Mouse (Mus musculus) liver, postnatal 0 days (tissue): Measurements from ENCODE around the gene Drc3. TPM values are rescaled to one million over a fixed set of nuclear protein-coding genes. Genes with fewer than 3 reads are reported as not detected.
"Not testable (repeated sequence)": the region's sequence is repeated elsewhere in the genome, so short reads cannot be mapped to it uniquely, and the experiment has no call there.

Experiments
- ATAC-seq: fragments of 200-750 bp; cut with Nextera tagmentation; 2 replicates; pipeline ENCODE4 v1.8.0; 2017; ENCODE audit warnings: mild to moderate bottlenecking, moderate library complexity
- DNase-seq: peaks from one replicate; pipeline ENCODE4 v3.0.0-alpha.2; 2016
- H3K27ac ChIP-seq: fragments of 300-500 bp; sonication (generic); 2 replicates; pipeline ENCODE4 v1.5.1; 2014; ENCODE audit warnings: antibody characterized with exemption, moderate library complexity, mild to moderate bottlenecking, low read depth
- H3K27me3 ChIP-seq: fragments of 300-500 bp; sonication (generic); 2 replicates; pipeline ENCODE4 v1.6.1; 2014; ENCODE audit warnings: low read length, control low read depth, mixed read lengths; ENCODE audit not compliant: insufficient read depth
- H3K36me3 ChIP-seq: fragments of 300-500 bp; sonication (generic); replicated peaks from 2 replicates; pipeline ENCODE4 v1.6.1; 2014; ENCODE audit warnings: mild to moderate bottlenecking, control low read depth, low read length, moderate library complexity, mixed read lengths; ENCODE audit not compliant: insufficient read depth
- H3K4me1 ChIP-seq: fragments of 300-500 bp; sonication (generic); 2 replicates; pipeline ENCODE4 v1.6.1; 2014; ENCODE audit warnings: antibody characterized with exemption, mild to moderate bottlenecking, control low read depth; ENCODE audit not compliant: insufficient read depth
- H3K4me2 ChIP-seq: fragments of 300-500 bp; sonication (generic); 2 replicates; pipeline ENCODE4 v1.6.1; 2014; ENCODE audit warnings: low read depth, mild to moderate bottlenecking, low read length, moderate library complexity, mixed read lengths
- H3K4me3 ChIP-seq: fragments of 300-500 bp; sonication (generic); 2 replicates; pipeline ENCODE4 v1.5.1; 2014; ENCODE audit warnings: low read depth, low read length
- H3K9ac ChIP-seq: fragments of 300-500 bp; sonication (generic); replicated peaks from 2 replicates; pipeline ENCODE4 v1.6.1; 2014; ENCODE audit warnings: mild to moderate bottlenecking, moderate library complexity
- H3K9me3 ChIP-seq: fragments of 300-500 bp; sonication (generic); 2 replicates; pipeline ENCODE4 v1.6.1; 2016; ENCODE audit warnings: mild to moderate bottlenecking, control low read depth, low read length, mixed read lengths
- CTCF ChIP-seq: sonication (generic); IDR thresholded peaks from 2 replicates; pipeline ENCODE4 v1.5.1; 2016; ENCODE audit warnings: antibody characterized with exemption, low read depth
- EP300 ChIP-seq: IDR thresholded peaks from 2 replicates; pipeline ENCODE4 v1.6.1; 2016; ENCODE audit warnings: antibody characterized with exemption, low read depth, mild to moderate bottlenecking
- WGBS: fragments of 180-500 bp; shearing (Covaris S2); extraction: QIAGEN DNeasy Blood & Tissue Kit; methylation state at CpG from one replicate; pipeline ENCODE4 v1.1.7; 2014; ENCODE audit not compliant: insufficient replicate concordance; 5-methylcytosine and 5-hydroxymethylcytosine counted together
- polyA plus RNA-seq: library from polyadenylated mRNA; unstranded; fragments of >200 nt; fragmentation: Nextera tagmentation; extraction: Ambion mirVana; gene quantifications from 2 replicates; pipeline ENCODE4 v1.2.1, GENCODE M21; 2015

The Drc3 gene
- polyA plus RNA-seq, 1 experiment from 2014 or later, result 0.54 TPM

GRCm38 (mm10) chr11:60427628-60428027, 74.5 kb downstream of the Drc3 start:
- Histone ChIP-seq H3K9ac (no peak overlapping the region), H3K27ac (no peak overlapping the region), H3K36me3 (peaks cover 14% of the 10 kb centered on the region; the same call in 1 of the 2 replicates), H3K4me3 (no peak overlapping the region), H3K4me1 (no peaks in the 10 kb centered on the region), H3K4me2 (no peak overlapping the region), H3K27me3 (no peaks in the 10 kb centered on the region), H3K9me3 (no peaks in the 10 kb centered on the region)
- DNase-seq, result no peak
- no peak for ATAC-seq
- TF ChIP-seq CTCF, result no peak
- no peak for TF ChIP-seq EP300
- WGBS, result 65% methylated on average over 3 of the region's 3 CpGs

DNA sequence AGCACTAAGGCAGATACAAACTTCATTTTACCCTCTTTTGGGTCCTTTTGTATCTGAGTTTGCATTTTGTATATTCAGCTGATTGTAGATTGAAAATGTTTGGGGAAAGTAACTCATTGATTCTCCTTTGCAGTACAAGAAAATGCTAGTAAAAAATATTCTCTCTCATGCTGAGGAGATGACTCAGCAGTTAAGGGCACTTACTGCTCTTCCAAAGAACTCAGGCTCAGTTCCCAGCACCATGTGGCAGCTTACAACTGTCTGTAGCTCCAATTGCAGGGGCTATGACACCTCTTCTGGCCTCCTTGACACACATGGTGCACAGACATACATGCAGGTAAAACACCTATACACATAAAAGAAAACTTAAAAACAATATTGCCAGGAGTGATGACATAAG, 80.4 kb downstream of the Drc3 start:
- H3K9me3 ChIP-seq, result no peaks in the 10 kb centered on the region
- no peak for ATAC-seq
- no peak overlapping the region for H3K9ac ChIP-seq
- peaks cover 50% of the 10 kb centered on the region for H3K36me3 ChIP-seq
- H3K4me1 ChIP-seq, result no peaks in the 10 kb centered on the region
- no peak for DNase-seq
- no peak overlapping the region for H3K4me2 ChIP-seq
- no peak for TF ChIP-seq CTCF
- TF ChIP-seq EP300, result no peak
- H3K27ac ChIP-seq, result no peak overlapping the region
- no peaks in the 10 kb centered on the region for H3K27me3 ChIP-seq
- H3K4me3 ChIP-seq, result no peak overlapping the region

DNA sequence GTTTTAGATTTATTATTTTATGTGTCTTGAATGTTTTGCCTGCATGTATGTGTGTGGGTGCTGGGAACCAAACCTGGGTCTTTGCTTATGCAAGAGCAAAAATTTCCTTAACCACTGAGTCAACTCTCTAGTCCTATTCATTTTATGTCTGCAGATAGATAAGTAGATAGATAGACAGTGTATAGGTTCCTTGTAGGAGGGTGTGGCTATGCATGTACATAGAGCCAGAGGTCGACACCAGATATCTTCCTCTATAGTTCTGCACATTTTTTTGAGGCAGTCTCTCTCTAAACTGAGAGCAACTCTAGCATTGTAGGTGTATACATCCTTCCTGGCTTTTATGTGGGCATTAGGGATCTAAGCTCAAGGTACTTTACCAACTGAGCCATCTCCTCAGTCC, 82.0 kb downstream of the Drc3 start:
- Histone ChIP-seq H3K4me2 (no peak overlapping the region), H3K36me3 (peaks cover 54% of the 10 kb centered on the region), H3K4me3 (no peak overlapping the region), H3K9ac (no peak overlapping the region), H3K27me3 (no peaks in the 10 kb centered on the region), H3K9me3 (no peaks in the 10 kb centered on the region), H3K27ac (no peak overlapping the region), H3K4me1 (no peaks in the 10 kb centered on the region)
- 71% methylated on average over 1 of the region's 1 CpGs for WGBS
- ATAC-seq, result no peak
- DNase-seq, result no peak
- no peak for TF ChIP-seq EP300
- TF ChIP-seq CTCF, result no peak

- Histone ChIP-seq H3K9me3 (no peaks in the 10 kb centered on the region), H3K27me3 (no peaks in the 10 kb centered on the region), H3K9ac (no peak overlapping the region), H3K36me3 (peaks cover 56% of the 10 kb centered on the region), H3K4me2 (no peak overlapping the region), H3K27ac (no peak overlapping the region), H3K4me3 (no peak overlapping the region), H3K4me1 (no peaks in the 10 kb centered on the region)
- 69% methylated on average over 3 of the region's 3 CpGs for WGBS
- TF ChIP-seq EP300 (no peak), CTCF (no peak)
- no peak for DNase-seq
- peak; percentile 29; the same call in 1 of the 2 replicates for ATAC-seq
These were observed 83.5 kb downstream of the Drc3 start for GRCm38 (mm10) chr11:60436618-60437017.

- not testable (repeated sequence) for H3K4me3 ChIP-seq, DNase-seq, H3K27me3 ChIP-seq, ATAC-seq, H3K9me3 ChIP-seq, H3K4me1 ChIP-seq, H3K27ac ChIP-seq, H3K4me2 ChIP-seq, H3K9ac ChIP-seq
- H3K36me3 ChIP-seq, result peaks cover 57% of the 10 kb centered on the region
- 60% methylated on average over 1 of the region's 1 CpGs for WGBS
These were observed 86.5 kb downstream of the Drc3 start for GRCm38 (mm10) chr11:60439621-60440020.

DNA sequence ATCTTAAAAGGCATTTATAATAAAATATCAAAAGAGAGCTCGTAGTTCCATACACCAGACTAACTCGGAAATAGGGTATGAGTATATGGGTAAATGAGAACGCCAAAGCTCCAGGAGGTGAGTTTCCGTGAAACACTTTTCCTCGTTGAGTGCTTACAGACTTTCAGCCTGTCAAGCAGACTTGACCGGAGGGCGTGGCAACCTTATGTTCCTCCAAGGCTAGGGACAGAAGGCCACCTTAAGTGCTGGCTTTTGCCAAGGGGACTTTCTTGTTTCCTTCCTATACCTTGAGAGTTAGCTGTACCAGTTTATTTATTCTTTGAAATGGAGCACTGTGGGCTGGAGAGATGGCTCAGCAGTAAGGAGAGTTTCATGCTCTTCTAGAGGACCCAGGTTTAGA, 87.0 kb downstream of the Drc3 start:
- Histone ChIP-seq H3K4me2 (no peak overlapping the region), H3K4me3 (no peak overlapping the region), H3K4me1 (no peaks in the 10 kb centered on the region), H3K9ac (no peak overlapping the region), H3K9me3 (no peaks in the 10 kb centered on the region), H3K27ac (no peak overlapping the region), H3K36me3 (peaks cover 58% of the 10 kb centered on the region), H3K27me3 (no peaks in the 10 kb centered on the region)
- ATAC-seq (no peak), DNase-seq (no peak)
- TF ChIP-seq EP300, result no peak
- TF ChIP-seq CTCF, result no peak
- 66% methylated on average over 7 of the region's 7 CpGs for WGBS

DNA sequence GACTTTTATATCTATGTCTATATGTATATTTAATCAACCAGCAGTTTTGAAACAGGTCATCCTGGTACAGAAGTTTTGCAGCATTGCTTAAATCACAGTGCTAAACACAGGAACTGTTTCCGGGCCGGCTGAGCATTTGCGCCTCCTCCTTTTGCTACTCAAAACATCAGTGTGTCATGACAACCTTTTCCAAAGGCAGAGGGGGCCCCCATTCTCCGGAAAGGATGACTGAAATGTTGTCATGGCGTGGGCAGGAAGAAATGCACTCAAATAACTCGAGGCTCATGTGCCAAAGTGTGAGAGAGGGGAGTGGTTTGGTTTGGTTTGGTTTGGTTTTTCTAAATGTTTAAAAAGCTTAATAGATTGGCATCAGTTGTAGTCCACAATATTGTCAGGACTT, 89.8 kb downstream of the Drc3 start:
- Histone ChIP-seq H3K27ac (no peak overlapping the region), H3K4me3 (no peak overlapping the region), H3K4me1 (no peaks in the 10 kb centered on the region), H3K9ac (no peak overlapping the region), H3K27me3 (no peaks in the 10 kb centered on the region), H3K9me3 (no peaks in the 10 kb centered on the region), H3K36me3 (peaks cover 40% of the 10 kb centered on the region), H3K4me2 (no peak overlapping the region)
- DNase-seq, result no peak
- 77% methylated on average over 6 of the region's 6 CpGs for WGBS
- TF ChIP-seq EP300, result no peak
- no peak for TF ChIP-seq CTCF
- ATAC-seq, result no peak

Other genes starting within 250 kb of the Drc3 start
- gene Rai1, start 248.3 kb upstream of the Drc3 start, polyA plus RNA-seq, result 3.8 and 4.4 TPM in 2 replicates
- 21.4 and 31.0 TPM in 2 replicates for gene Srebf1, start 130.7 kb upstream of the Drc3 start, polyA plus RNA-seq
- 3.0 and 3.6 TPM in 2 replicates for gene Tom1l2, start 424 bp upstream of the Drc3 start, polyA plus RNA-seq
- gene Gid4, start 63.8 kb downstream of the Drc3 start, polyA plus RNA-seq, result 5.1 and 5.6 TPM in 2 replicates
- 20.9 and 22.6 TPM in 2 replicates for gene Atpaf2, start 65.1 kb downstream of the Drc3 start, polyA plus RNA-seq
- 25.1 and 25.9 TPM in 2 replicates for gene Drg2, start 101.3 kb downstream of the Drc3 start, polyA plus RNA-seq
- 0.06 and 0.09 TPM in 2 replicates for gene Myo15, start 116.0 kb downstream of the Drc3 start, polyA plus RNA-seq
- 16.7 and 19.1 TPM in 2 replicates for gene Alkbh5, start 183.1 kb downstream of the Drc3 start, polyA plus RNA-seq